ENCODE assay signal across 10 mouse cellular contexts in genomic region chr8:108595061-108595419, GRCm38 (mm10).
DNase-seq lines count a peak whose midpoint lies in the region; ATAC-seq and TF ChIP-seq lines count a peak whose summit lies in the region.
"Had no signal": no experiment of that assay in that cellular context is flagged by ENCODE, and none has a peak within 500 bp of the region (broad histone marks: within the 10 kb centered on the region; RNA-seq: fewer than 3 reads in every experiment).

No protein-coding gene starts in this region.

- no peaks in the 10 kb centered on the region for H3K27me3 ChIP-seq in forebrain, embryonic 14.5 days (replicated peaks; ENCODE audit: control insufficient read depth, insufficient read depth, low read length)
- no peaks in the 10 kb centered on the region for H3K27me3 ChIP-seq in forebrain, embryonic 13.5 days
- H3K27me3 ChIP-seq in liver, postnatal 0 days (ENCODE audit: insufficient read depth, low read length) = no peaks in the 10 kb centered on the region
- H3K27me3 ChIP-seq in intestine, postnatal 0 days (replicated peaks; ENCODE audit: control insufficient read depth, insufficient read depth, low read length) = no peaks in the 10 kb centered on the region

- no peaks in the 10 kb centered on the region for H3K36me3 ChIP-seq in forebrain, embryonic 14.5 days (ENCODE audit: control insufficient read depth, insufficient read depth, low read length)
- H3K36me3 ChIP-seq in forebrain, embryonic 13.5 days (ENCODE audit: poor library complexity, severe bottlenecking) = no peaks in the 10 kb centered on the region
- H3K36me3 ChIP-seq in liver, postnatal 0 days (replicated peaks; ENCODE audit: insufficient read depth, low read length) = no peaks in the 10 kb centered on the region
- no peaks in the 10 kb centered on the region for H3K36me3 ChIP-seq in intestine, postnatal 0 days (ENCODE audit: control insufficient read depth, insufficient read depth)

- ATAC-seq in forebrain, embryonic 14.5 days = no peak; the same call in 1 of the 2 replicates
- ATAC-seq in forebrain, embryonic 13.5 days = no peak
- ATAC-seq in liver, postnatal 0 days = peak; percentile 48
- peak; percentile 73 for ATAC-seq in common myeloid progenitor, adult 5-6 weeks (replicated peaks; ENCODE audit: low read depth, poor library complexity, severe bottlenecking)
- ATAC-seq in megakaryocyte, adult 5-6 weeks (ENCODE audit: poor library complexity, severe bottlenecking) = peak; percentile 61
- no peak for ATAC-seq in intestine, postnatal 0 days
- ATAC-seq: intestine, embryonic 16.5 days had no signal

- WGBS in forebrain, embryonic 14.5 days = 58% methylated on average over 9 of the region's 9 CpGs
- WGBS in forebrain, embryonic 13.5 days = 63% methylated on average over 9 of the region's 9 CpGs
- WGBS in liver, postnatal 0 days (ENCODE audit: insufficient replicate concordance) = 52% methylated on average over 9 of the region's 9 CpGs
- WGBS in intestine, postnatal 0 days = 68% methylated on average over 9 of the region's 9 CpGs

- H3K27ac ChIP-seq in forebrain, embryonic 14.5 days (ENCODE audit: low read depth, low read length) = no peak overlapping the region
- H3K27ac ChIP-seq in forebrain, embryonic 13.5 days = no peak overlapping the region
- no peak overlapping the region for H3K27ac ChIP-seq in liver, postnatal 0 days (ENCODE audit: low read depth)
- H3K27ac ChIP-seq in intestine, postnatal 0 days (ENCODE audit: low read depth, low read length) = no peak overlapping the region

- no peak overlapping the region for H3K4me3 ChIP-seq in forebrain, embryonic 14.5 days (ENCODE audit: low read depth, low read length)
- H3K4me3 ChIP-seq in forebrain, embryonic 13.5 days = no peak overlapping the region
- H3K4me3 ChIP-seq in liver, postnatal 0 days (ENCODE audit: low read depth, low read length) = no peak overlapping the region
- H3K4me3 ChIP-seq in intestine, postnatal 0 days (ENCODE audit: low read depth, low read length) = no peak overlapping the region

- no peaks in the 10 kb centered on the region for H3K9me3 ChIP-seq in forebrain, embryonic 14.5 days (replicated peaks; ENCODE audit: control insufficient read depth, low read length)
- H3K9me3 ChIP-seq in forebrain, embryonic 13.5 days (replicated peaks) = no peaks in the 10 kb centered on the region
- no peaks in the 10 kb centered on the region for H3K9me3 ChIP-seq in liver, postnatal 0 days (ENCODE audit: low read length)
- no peaks in the 10 kb centered on the region for H3K9me3 ChIP-seq in intestine, postnatal 0 days (ENCODE audit: control insufficient read depth)

- H3K9ac ChIP-seq in forebrain, embryonic 14.5 days (ENCODE audit: low read length) = no peak overlapping the region
- no peak overlapping the region for H3K9ac ChIP-seq in forebrain, embryonic 13.5 days
- no peak overlapping the region for H3K9ac ChIP-seq in liver, postnatal 0 days (replicated peaks)
- H3K9ac ChIP-seq in intestine, postnatal 0 days (ENCODE audit: low read depth, low read length) = no peak overlapping the region

- no peak for TF ChIP-seq EP300 in liver, postnatal 0 days (IDR thresholded peaks at IDR 0.05; ENCODE audit: low read depth)

- no peak overlapping the region for H3K4me2 ChIP-seq in forebrain, embryonic 14.5 days (ENCODE audit: low read length)
- no peak overlapping the region for H3K4me2 ChIP-seq in forebrain, embryonic 13.5 days
- no peak overlapping the region for H3K4me2 ChIP-seq in liver, postnatal 0 days (ENCODE audit: low read depth, low read length)
- no peak overlapping the region for H3K4me2 ChIP-seq in intestine, postnatal 0 days (replicated peaks; ENCODE audit: low read depth)

- no peak for TF ChIP-seq CTCF in liver, postnatal 0 days (IDR thresholded peaks at IDR 0.05; ENCODE audit: low read depth)
- TF ChIP-seq CTCF in intestine, postnatal 0 days (IDR thresholded peaks at IDR 0.05; ENCODE audit: low read depth) = no peak

- H3K4me1 ChIP-seq in forebrain, embryonic 14.5 days (ENCODE audit: control insufficient read depth, insufficient read depth, low read length) = peaks cover 11% of the 10 kb centered on the region; the same call in 1 of the 2 replicates
- peaks cover 16% of the 10 kb centered on the region for H3K4me1 ChIP-seq in forebrain, embryonic 13.5 days
- H3K4me1 ChIP-seq in liver, postnatal 0 days (ENCODE audit: insufficient read depth) = peaks cover 8% of the 10 kb centered on the region
- H3K4me1 ChIP-seq in intestine, postnatal 0 days (replicated peaks; ENCODE audit: control insufficient read depth, insufficient read depth, low read length) = no peaks in the 10 kb centered on the region

- peak; percentile 57 for DNase-seq in forebrain, embryonic 14.5 days (ENCODE audit: low spot score)
- DNase-seq in liver, postnatal 0 days = no peak
- DNase-seq in liver = no peak
- no peak for DNase-seq in spleen, adult 12 weeks (ENCODE audit: low spot score)
- DNase-seq: cerebellum, postnatal 10 days had no signal

Comparison
In these comparisons a context has a peak if more than half of its experiments do, and no peak if none do; other contexts are left out.
1. ATAC-seq: peak in liver, postnatal 0 days (single experiment), common myeloid progenitor, adult 5-6 weeks (single experiment) and megakaryocyte, adult 5-6 weeks (single experiment); none in forebrain, embryonic 14.5 days (single experiment), forebrain, embryonic 13.5 days (single experiment) and intestine, postnatal 0 days (single experiment).